Mouse (Mus musculus) liver, embryonic 13.5 days (tissue): ENCODE measurements around the gene Adamts12. TPM values are rescaled to one million over a fixed set of nuclear protein-coding genes. Genes with fewer than 3 reads are reported as not detected.

Experiments
- ATAC-seq: fragments of 200-750 bp; cut with Nextera tagmentation; 2 replicates; pipeline ENCODE4 v1.8.0; 2017; ENCODE audit warnings: low read depth, mild to moderate bottlenecking, moderate number of reproducible peaks, moderate library complexity
- DNase-seq: peaks from one replicate; pipeline ENCODE4 v3.0.0; 2022
- H3K27ac ChIP-seq: fragments of 300-500 bp; sonication (generic); 2 replicates; pipeline ENCODE4 v1.5.1; 2015; ENCODE audit warnings: moderate library complexity, mild to moderate bottlenecking, inconsistent platforms
- H3K27me3 ChIP-seq: fragments of 300-500 bp; sonication (generic); 2 replicates; pipeline ENCODE4 v1.6.1; 2015; ENCODE audit warnings: mild to moderate bottlenecking, inconsistent platforms
- H3K36me3 ChIP-seq: fragments of 300-500 bp; sonication (generic); 2 replicates; pipeline ENCODE4 v1.6.1; 2015; ENCODE audit warnings: mild to moderate bottlenecking, inconsistent platforms
- H3K4me1 ChIP-seq: fragments of 300-500 bp; sonication (generic); replicated peaks from 2 replicates; pipeline ENCODE4 v1.6.1; 2015; ENCODE audit warnings: inconsistent platforms
- H3K4me2 ChIP-seq: fragments of 300-500 bp; sonication (generic); 2 replicates; pipeline ENCODE4 v1.6.1; 2015; ENCODE audit warnings: inconsistent platforms, mild to moderate bottlenecking, moderate library complexity
- H3K4me3 ChIP-seq: fragments of 300-500 bp; sonication (generic); replicated peaks from 2 replicates; pipeline ENCODE4 v1.5.1; 2015; ENCODE audit warnings: mild to moderate bottlenecking, inconsistent platforms
- H3K9ac ChIP-seq: fragments of 300-500 bp; sonication (generic); 2 replicates; pipeline ENCODE4 v1.6.1; 2015; ENCODE audit warnings: mild to moderate bottlenecking, inconsistent platforms
- H3K9me3 ChIP-seq: fragments of 300-500 bp; sonication (generic); replicated peaks from 2 replicates; pipeline ENCODE4 v1.6.1; 2016; ENCODE audit warnings: inconsistent platforms
- WGBS: fragments of 180-500 bp; shearing (Covaris S2); methylation state at CpG from one replicate; pipeline ENCODE4 v1.1.7; 2015; ENCODE audit not compliant: insufficient replicate concordance; 5-methylcytosine and 5-hydroxymethylcytosine counted together
- polyA plus RNA-seq: library from polyadenylated mRNA; unstranded; fragments of >200 nt; fragmentation: Nextera tagmentation; extraction: Ambion mirVana; gene quantifications from 2 replicates; pipeline ENCODE4 v1.2.1, GENCODE M21; 2015

The Adamts12 gene
- polyA plus RNA-seq, 1 experiment from 2014 or later = 0.20 TPM

DNA sequence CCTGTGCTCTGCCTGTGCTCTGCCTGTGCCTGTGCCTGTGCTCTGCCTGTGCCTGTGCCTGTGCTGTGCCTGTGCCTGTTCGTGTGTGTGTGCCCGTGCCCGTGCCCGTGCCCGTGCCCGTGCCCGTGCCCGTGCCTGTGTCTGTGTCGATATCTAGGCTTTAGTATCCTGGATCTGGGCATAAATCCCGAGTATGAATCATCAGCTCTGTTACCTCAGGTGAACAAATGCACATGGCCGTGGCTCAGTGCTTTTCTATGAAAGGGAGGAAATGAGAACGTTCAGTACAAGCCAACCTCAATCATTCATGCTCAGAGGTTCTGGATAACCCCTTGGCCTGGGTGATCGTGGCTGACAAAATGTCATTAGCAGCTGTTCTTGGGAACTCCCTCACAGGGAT, 110.3 kb downstream of the Adamts12 start:
- no peak for ATAC-seq
- WGBS = 75% methylated on average over 13 of the region's 13 CpGs
- H3K27me3 ChIP-seq = no peaks in the 10 kb centered on the region

DNA sequence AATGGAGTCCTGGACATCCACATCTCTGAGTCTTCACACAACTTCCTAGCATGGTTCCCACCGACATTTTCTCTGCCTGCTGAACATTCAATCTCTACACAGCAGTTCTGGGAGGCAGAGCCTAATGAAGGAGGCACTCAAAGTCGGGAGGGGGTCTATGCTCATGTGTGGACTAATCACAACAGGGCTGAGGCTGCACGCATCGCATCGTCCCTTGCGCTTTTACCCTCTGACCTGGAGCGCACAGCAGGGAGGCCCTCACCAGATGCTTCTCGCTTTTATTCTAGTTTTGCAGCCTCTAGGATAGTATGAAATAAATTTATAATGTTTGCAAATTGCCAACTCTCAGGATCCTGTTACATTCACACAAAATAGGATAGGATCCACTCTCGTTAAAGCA, 112.9 kb downstream of the Adamts12 start:
- DNase-seq (no peak), ATAC-seq (no peak)
- H3K27ac ChIP-seq = no peak overlapping the region
- H3K4me3 ChIP-seq = no peak overlapping the region
- WGBS = 64% methylated on average over 9 of the region's 9 CpGs
- H3K36me3 ChIP-seq = no peaks in the 10 kb centered on the region
- no peak overlapping the region for H3K4me2 ChIP-seq
- no peaks in the 10 kb centered on the region for H3K9me3 ChIP-seq
- no peaks in the 10 kb centered on the region for H3K4me1 ChIP-seq
- no peaks in the 10 kb centered on the region for H3K27me3 ChIP-seq
- H3K9ac ChIP-seq = no peak overlapping the region

More for the DNA sequence above, 110.3 kb downstream of the Adamts12 start:
- Histone ChIP-seq H3K36me3 (no peaks in the 10 kb centered on the region), H3K4me1 (no peaks in the 10 kb centered on the region), H3K9ac (no peak overlapping the region), H3K4me2 (no peak overlapping the region), H3K27ac (no peak overlapping the region), H3K9me3 (no peaks in the 10 kb centered on the region), H3K4me3 (no peak overlapping the region)
- no peak for DNase-seq

DNA sequence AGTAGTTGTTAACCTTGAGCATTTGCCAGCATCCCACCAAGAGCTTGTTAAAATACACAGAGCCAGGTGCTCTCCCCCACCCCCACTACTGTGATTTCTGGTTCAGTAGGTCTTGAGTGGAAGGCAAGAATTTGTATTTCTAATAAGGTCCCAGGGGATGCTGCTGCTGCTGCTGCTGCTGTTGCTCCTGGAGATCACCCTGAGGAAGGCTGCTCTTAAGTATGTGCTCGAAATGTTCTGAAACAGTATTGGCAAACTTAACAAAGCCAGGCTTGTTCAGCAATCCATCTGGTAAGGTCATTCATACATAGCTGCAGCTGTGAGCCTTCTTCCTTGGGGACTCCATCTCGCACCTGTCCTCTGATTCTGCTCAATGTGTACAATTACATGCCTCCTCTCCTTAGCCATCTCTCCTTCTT, 115.2 kb downstream of the Adamts12 start:
- WGBS = 48% methylated on average over 2 of the region's 2 CpGs

DNA sequence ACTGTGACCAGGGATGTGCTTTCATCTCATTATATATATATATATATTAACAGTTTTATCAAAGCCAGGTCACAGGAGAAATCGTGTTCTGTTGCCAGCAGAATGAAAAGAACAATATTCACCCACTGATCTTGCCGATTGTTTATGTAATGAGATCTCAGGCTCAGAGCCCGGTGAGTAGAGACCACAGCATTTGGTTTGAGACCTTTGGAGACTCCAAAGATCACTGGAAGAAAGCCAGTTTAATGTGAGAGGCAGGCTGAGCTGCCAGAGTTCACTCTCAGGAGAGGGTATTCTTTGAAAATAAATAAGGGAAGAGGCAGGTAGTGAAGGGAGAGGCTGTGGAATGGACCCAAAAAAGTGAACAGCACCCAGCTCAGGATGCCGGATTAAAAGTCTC, 122.1 kb downstream of the Adamts12 start:
- no peak for DNase-seq
- WGBS = 57% methylated on average over 4 of the region's 4 CpGs
- Histone ChIP-seq H3K4me1 (no peaks in the 10 kb centered on the region), H3K27ac (no peak overlapping the region), H3K9ac (no peak overlapping the region), H3K4me3 (no peak overlapping the region), H3K36me3 (no peaks in the 10 kb centered on the region), H3K27me3 (no peaks in the 10 kb centered on the region), H3K4me2 (no peak overlapping the region), H3K9me3 (no peaks in the 10 kb centered on the region)
- ATAC-seq = no peak

More for the DNA sequence above, 115.2 kb downstream of the Adamts12 start:
- Histone ChIP-seq H3K9me3 (no peaks in the 10 kb centered on the region), H3K4me3 (no peak overlapping the region), H3K27ac (no peak overlapping the region), H3K4me1 (no peaks in the 10 kb centered on the region), H3K36me3 (no peaks in the 10 kb centered on the region), H3K4me2 (no peak overlapping the region), H3K9ac (no peak overlapping the region), H3K27me3 (no peaks in the 10 kb centered on the region)
- DNase-seq = no peak
- no peak for ATAC-seq

DNA sequence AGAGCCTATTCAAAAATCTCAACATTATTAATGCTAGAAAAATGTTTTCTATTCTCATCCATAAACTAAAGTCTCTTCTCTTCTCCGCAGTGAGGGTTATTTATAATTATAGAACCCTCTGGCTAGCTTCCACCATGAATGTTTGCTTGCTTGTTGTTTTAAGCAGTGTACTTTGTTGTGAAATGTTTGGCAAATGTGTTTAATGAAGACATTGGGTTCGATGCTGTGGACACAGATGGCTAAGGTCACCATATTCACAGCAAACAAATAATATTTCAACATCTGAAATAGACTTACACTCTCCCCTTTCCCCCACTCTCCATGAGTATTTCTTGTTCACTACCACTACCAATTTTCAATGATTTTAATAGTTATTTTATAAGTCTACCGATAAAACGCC, 125.9 kb downstream of the Adamts12 start:
- ATAC-seq (no peak), DNase-seq (no peak)
- Histone ChIP-seq H3K4me2 (no peak overlapping the region), H3K27me3 (no peaks in the 10 kb centered on the region), H3K27ac (no peak overlapping the region), H3K9me3 (no peaks in the 10 kb centered on the region), H3K4me3 (no peak overlapping the region), H3K36me3 (no peaks in the 10 kb centered on the region), H3K9ac (no peak overlapping the region), H3K4me1 (no peaks in the 10 kb centered on the region)
- 62% methylated on average over 4 of the region's 4 CpGs for WGBS

DNA sequence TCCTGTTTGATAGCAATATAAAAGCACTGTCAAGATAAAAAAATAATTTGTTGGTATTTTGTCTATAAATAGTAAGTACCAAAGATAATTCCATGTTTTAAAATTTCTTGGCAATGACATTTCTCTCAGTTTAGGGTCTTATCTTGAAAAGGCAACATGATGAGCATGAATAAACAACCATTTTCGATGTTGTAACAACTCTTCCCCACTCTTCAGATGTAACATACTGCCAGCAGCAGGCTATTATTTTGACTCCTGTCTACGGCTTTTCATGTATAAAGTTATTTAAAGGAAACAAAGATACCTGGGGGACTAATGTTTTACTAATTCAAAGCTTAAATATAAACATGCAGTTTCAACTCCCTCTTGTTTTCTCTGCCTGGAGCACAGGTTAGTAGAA, 128.2 kb downstream of the Adamts12 start:
- no peak overlapping the region for H3K4me3 ChIP-seq
- H3K27ac ChIP-seq = no peak overlapping the region
- H3K4me2 ChIP-seq = no peak overlapping the region
- H3K36me3 ChIP-seq = no peaks in the 10 kb centered on the region
- DNase-seq (no peak), ATAC-seq (no peak)
- WGBS = 51% methylated on average over 2 of the region's 2 CpGs
- no peak overlapping the region for H3K9ac ChIP-seq
- H3K4me1 ChIP-seq = no peaks in the 10 kb centered on the region
- no peaks in the 10 kb centered on the region for H3K9me3 ChIP-seq
- H3K27me3 ChIP-seq = no peaks in the 10 kb centered on the region

DNA sequence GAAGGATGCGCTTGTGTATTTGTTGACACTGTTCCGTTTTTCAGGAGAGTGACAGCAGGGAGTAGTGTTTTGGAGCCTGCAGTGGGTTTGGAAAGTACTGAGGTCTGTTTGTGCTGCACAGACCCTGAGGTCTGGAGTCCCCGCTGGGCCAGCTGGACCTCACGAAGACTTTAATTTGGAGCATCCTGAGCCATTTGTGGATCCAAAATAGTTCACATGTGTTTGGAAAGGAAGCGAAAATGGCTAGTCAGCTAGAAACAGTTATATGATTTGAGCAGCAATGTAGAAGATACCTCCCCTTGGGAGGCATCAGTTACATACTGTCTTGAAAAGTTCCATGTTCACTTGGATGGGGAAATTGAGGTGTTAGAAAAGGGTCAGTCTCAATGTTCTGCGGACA, 132.5 kb downstream of the Adamts12 start:
- no peak overlapping the region for H3K27ac ChIP-seq
- H3K36me3 ChIP-seq = no peaks in the 10 kb centered on the region
- H3K4me1 ChIP-seq = no peaks in the 10 kb centered on the region
- no peak overlapping the region for H3K4me3 ChIP-seq
- no peak for DNase-seq
- H3K9ac ChIP-seq = no peak overlapping the region
- H3K4me2 ChIP-seq = no peak overlapping the region
- ATAC-seq = no peak
- H3K27me3 ChIP-seq = no peaks in the 10 kb centered on the region
- H3K9me3 ChIP-seq = no peaks in the 10 kb centered on the region
- 72% methylated on average over 6 of the region's 6 CpGs for WGBS

DNA sequence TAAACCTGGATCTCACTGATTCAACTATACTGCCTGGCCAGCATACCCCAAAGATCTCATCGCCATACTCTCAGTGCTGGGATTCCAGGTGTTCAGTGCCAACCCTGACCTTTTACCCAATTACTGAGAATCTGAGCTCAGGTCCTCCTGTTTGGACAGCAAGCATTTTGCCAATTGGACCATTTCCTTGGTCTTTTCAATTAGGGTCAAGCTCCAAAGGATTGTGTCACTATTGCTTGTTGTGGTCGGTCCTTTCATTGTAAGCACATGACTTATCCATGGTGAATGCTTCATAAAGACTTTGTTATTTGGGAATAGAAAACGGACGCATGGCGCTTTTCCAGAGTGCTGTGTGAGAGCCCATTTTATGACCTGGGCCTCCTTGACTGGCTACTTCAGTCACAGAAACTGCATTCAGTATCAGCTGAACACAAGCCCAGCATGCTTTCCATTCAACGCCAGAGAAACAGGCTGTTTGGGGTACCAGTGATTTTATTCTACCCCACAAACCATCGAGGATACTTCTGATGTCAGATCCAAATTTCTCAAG, 133.7 kb downstream of the Adamts12 start:
- Histone ChIP-seq H3K27me3 (no peaks in the 10 kb centered on the region), H3K36me3 (no peaks in the 10 kb centered on the region), H3K4me2 (no peak overlapping the region), H3K4me3 (no peak overlapping the region), H3K9me3 (no peaks in the 10 kb centered on the region), H3K9ac (no peak overlapping the region), H3K4me1 (no peaks in the 10 kb centered on the region), H3K27ac (no peak overlapping the region)
- no peak for ATAC-seq
- no peak for DNase-seq
- WGBS = 73% methylated on average over 7 of the region's 7 CpGs

DNA sequence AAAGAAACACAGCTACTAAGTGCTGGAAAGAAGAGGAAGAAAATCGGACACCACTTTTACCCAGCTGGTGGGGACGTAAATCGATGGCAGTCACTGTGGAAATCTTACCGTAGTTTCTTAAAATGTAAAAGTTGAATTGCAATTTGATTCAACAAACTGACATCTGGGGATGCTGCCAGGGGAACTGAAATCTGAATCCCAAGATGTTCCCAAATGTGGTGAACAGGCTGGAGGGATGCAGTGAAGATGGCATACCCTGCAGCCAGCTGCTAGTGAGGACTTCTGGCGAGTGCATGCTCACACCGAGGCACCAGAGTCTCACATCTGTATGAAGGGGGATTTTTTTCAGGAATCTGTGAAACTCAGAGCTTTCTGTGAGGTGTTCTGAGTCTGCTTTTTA, 138.5 kb downstream of the Adamts12 start:
- Histone ChIP-seq H3K4me3 (no peak overlapping the region), H3K27ac (no peak overlapping the region), H3K36me3 (no peaks in the 10 kb centered on the region), H3K4me1 (no peaks in the 10 kb centered on the region), H3K9me3 (no peaks in the 10 kb centered on the region), H3K4me2 (no peak overlapping the region), H3K9ac (no peak overlapping the region), H3K27me3 (no peaks in the 10 kb centered on the region)
- DNase-seq = no peak
- 75% methylated on average over 6 of the region's 6 CpGs for WGBS
- no peak for ATAC-seq

DNA sequence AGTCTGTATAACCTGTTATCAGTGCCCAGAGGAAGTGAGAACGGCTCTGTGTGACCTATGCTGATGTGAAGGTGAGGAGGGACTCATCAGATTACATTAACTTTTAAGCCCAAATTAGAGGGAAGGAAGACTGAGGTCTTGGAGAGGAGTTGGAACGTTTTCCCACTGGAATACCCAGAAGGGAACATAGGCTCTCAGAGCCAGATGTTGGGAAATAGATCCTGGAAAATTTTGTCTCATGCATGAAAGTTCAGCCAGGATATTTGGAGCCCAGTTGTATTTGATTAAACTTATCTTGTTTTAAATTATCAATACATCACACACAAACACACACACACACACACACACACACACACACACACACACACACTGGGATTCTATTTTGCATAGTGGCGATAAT, 140.3 kb downstream of the Adamts12 start:
- Histone ChIP-seq H3K27ac (no peak overlapping the region), H3K9me3 (no peaks in the 10 kb centered on the region), H3K4me2 (no peak overlapping the region), H3K36me3 (no peaks in the 10 kb centered on the region), H3K4me1 (no peaks in the 10 kb centered on the region), H3K9ac (no peak overlapping the region), H3K27me3 (no peaks in the 10 kb centered on the region), H3K4me3 (no peak overlapping the region)
- 48% methylated on average over 3 of the region's 3 CpGs for WGBS
- DNase-seq (no peak), ATAC-seq (no peak)

DNA sequence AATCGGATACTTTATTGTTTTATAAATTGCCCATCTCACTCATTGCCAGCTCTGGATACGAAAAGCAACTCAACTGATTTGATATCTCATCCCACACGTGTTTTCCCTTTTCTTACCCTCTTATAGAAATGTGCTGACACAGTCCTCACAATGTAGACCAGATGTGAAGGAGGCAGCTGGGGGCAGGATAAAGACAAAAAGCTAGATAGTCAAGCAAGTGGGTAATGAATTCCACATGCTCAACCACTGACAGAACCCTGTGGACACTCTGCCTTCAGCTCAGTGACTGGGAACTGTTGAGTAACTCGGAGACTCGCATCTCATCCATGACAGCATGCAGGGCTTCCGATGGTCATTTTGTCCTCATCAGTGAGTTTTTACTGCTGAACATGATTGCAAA, 146.4 kb downstream of the Adamts12 start:
- H3K27me3 ChIP-seq = no peaks in the 10 kb centered on the region
- no peak overlapping the region for H3K4me3 ChIP-seq
- H3K36me3 ChIP-seq = no peaks in the 10 kb centered on the region
- no peak overlapping the region for H3K27ac ChIP-seq
- no peak for DNase-seq
- no peaks in the 10 kb centered on the region for H3K9me3 ChIP-seq
- H3K9ac ChIP-seq = no peak overlapping the region
- ATAC-seq = no peak
- no peak overlapping the region for H3K4me2 ChIP-seq
- 62% methylated on average over 6 of the region's 6 CpGs for WGBS
- H3K4me1 ChIP-seq = no peaks in the 10 kb centered on the region

DNA sequence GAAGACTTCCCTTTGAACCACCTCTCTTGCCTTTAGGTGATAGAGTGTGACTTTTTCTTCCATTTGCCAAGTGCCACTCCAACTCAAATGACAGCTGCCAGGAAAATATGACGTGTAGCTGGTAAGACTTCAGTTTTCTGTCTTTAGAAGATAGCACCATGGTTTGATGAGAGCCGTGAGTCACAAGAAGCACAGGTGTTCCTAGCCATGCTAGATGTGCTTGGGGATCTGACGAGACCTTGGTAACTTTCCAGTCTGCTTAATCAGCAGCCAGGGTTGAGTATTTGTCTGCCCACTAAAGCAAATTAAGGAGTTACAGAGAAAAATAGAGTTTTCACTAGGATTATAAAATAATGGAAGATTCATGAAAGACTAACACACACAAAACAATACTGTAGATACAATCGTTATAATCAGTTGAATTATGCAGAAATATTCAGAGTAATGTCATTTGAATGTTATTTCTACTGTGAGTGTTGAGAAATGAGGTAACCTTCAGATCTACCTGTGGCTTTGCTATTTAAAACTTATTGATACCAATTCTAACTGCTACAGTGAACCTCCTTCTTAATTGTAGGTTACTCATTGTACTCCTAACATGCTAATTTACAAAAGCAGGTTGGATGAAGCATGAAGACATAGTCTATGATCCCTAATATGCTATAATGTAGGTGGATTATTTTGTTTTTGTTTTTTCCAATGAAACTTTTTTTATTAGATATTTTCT, 169.5 kb downstream of the Adamts12 start:
- 62% methylated on average over 4 of the region's 4 CpGs for WGBS
- no peaks in the 10 kb centered on the region for H3K27me3 ChIP-seq
- H3K36me3 ChIP-seq = no peaks in the 10 kb centered on the region
- H3K9me3 ChIP-seq = no peaks in the 10 kb centered on the region
- no peaks in the 10 kb centered on the region for H3K4me1 ChIP-seq
- H3K9ac ChIP-seq = no peak overlapping the region
- H3K4me2 ChIP-seq = no peak overlapping the region
- ATAC-seq (no peak), DNase-seq (no peak)
- H3K4me3 ChIP-seq = no peak overlapping the region
- no peak overlapping the region for H3K27ac ChIP-seq
